Mouse (Mus musculus) midbrain, embryonic 10.5 days (tissue): ENCODE results near the gene Bad. TPM values are rescaled to one million over a fixed set of nuclear protein-coding genes. Genes with fewer than 3 reads are reported as not detected.
A peak's percentile ranks its signal among the peaks of the same experiment; 100 is the strongest.

Experiments used
- DNase-seq: peaks from one replicate; pipeline ENCODE4 v3.0.0-alpha.2; 2017; ENCODE audit warnings: low spot score
- H3K27ac ChIP-seq: fragments of 300-500 bp; sonication (generic); replicated peaks from 2 replicates; pipeline ENCODE4 v1.5.1; 2016; ENCODE audit warnings: mild to moderate bottlenecking
- H3K27me3 ChIP-seq: fragments of 300-500 bp; sonication (generic); 2 replicates; pipeline ENCODE4 v1.6.1; 2016; ENCODE audit warnings: low read depth, mild to moderate bottlenecking; ENCODE audit not compliant: poor library complexity, severe bottlenecking
- H3K36me3 ChIP-seq: fragments of 300-500 bp; sonication (generic); 2 replicates; pipeline ENCODE4 v1.6.1; 2016; ENCODE audit warnings: mild to moderate bottlenecking, moderate library complexity
- H3K4me1 ChIP-seq: fragments of 300-500 bp; sonication (generic); 2 replicates; pipeline ENCODE4 v1.6.1; 2016
- H3K4me3 ChIP-seq: fragments of 300-500 bp; sonication (generic); 2 replicates; pipeline ENCODE4 v1.5.1; 2016; ENCODE audit warnings: mild to moderate bottlenecking, moderate library complexity
- H3K9me3 ChIP-seq: fragments of 300-500 bp; sonication (generic); replicated peaks from 2 replicates; pipeline ENCODE4 v1.6.1; 2016; ENCODE audit warnings: mild to moderate bottlenecking
- WGBS: fragments of 180-500 bp; shearing (Covaris S2); methylation state at CpG from one replicate; pipeline ENCODE4 v1.1.7; 2016; 5-methylcytosine and 5-hydroxymethylcytosine counted together
- polyA plus RNA-seq: library from polyadenylated mRNA; unstranded; fragments of >200 nt; fragmentation: Nextera tagmentation; extraction: Ambion mirVana; gene quantifications from 2 replicates; pipeline ENCODE4 v1.2.1, GENCODE M21; 2016

Gene Bad
- polyA plus RNA-seq, 1 experiment from 2014 or later, result 69.8 TPM

DNA sequence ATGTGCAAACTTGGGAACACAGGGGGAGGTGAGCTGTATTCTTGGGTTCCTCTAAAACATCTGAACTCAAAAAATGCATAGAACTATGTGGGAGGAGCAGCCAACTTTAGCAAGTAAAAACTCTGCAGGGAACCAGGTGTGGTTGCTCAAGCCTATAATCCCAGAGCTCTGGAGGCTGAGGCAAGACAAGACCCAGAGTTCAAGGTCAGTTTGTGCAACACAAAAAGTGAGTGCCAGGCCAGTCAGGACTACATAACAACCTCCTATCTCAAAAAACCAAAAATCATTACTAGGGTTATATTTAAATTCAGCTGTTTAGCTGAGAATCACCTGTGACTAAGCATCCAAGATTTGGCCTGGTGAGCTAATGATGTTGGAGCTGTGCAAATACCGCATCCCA lies 9.6 kb upstream of the Bad start:
- Histone ChIP-seq H3K27me3 (peaks cover 95% of the 10 kb centered on the region), H3K9me3 (no peaks in the 10 kb centered on the region), H3K4me3 (no peak overlapping the region), H3K27ac (no peak overlapping the region), H3K4me1 (peaks cover 32% of the 10 kb centered on the region), H3K36me3 (no peaks in the 10 kb centered on the region)
- WGBS, result 48% methylated on average over 1 of the region's 1 CpGs
- no peak for DNase-seq

DNA sequence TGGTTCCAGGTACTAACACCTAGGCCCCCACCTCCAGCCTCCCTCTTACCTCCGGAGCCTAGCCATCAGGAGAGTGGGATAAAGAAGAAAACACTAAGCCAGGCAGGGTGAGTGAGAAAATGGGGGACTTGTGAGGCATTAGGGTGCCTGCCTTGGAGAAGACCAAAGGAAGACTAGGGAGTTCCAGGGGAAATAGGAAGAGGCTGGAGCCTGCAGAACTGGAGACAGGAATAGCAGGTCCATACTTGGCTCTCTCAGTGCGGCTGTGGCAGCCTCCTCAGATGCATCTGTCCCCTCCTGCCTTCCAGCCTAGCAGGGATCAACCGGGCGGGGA lies 8.6 kb upstream of the Bad start:
- peaks cover 85% of the 10 kb centered on the region for H3K27me3 ChIP-seq
- no peaks in the 10 kb centered on the region for H3K9me3 ChIP-seq
- H3K4me1 ChIP-seq, result peaks cover 23% of the 10 kb centered on the region
- H3K4me3 ChIP-seq, result no peak overlapping the region
- no peak for DNase-seq
- H3K27ac ChIP-seq, result no peak overlapping the region
- H3K36me3 ChIP-seq, result 0 out of 2 replicates have a peak, but pooled peaks cover 1% of the 10 kb centered on the region
- 18% methylated on average over 4 of the region's 4 CpGs for WGBS

- no peak overlapping the region; the same call in 1 of the 2 replicates for H3K27ac ChIP-seq
- peaks cover 20% of the 10 kb centered on the region for H3K4me1 ChIP-seq
- 3% methylated on average over 58 of the region's 58 CpGs for WGBS
- peaks cover 85% of the 10 kb centered on the region for H3K27me3 ChIP-seq
- no peak for DNase-seq
- 0 out of 2 replicates have a peak, but pooled peaks cover 2% of the 10 kb centered on the region for H3K36me3 ChIP-seq
- H3K4me3 ChIP-seq, result peak overlapping the region; percentile 47
- no peaks in the 10 kb centered on the region for H3K9me3 ChIP-seq
Observed at GRCm38 (mm10) chr19:6933436-6934194, 8.0 kb upstream of the Bad start.

GRCm38 (mm10) chr19:6934195-6934977 lies 7.3 kb upstream of the Bad start, which contains the start of gene Kcnk4:
Kcnk4 (minus strand) TSS chr19:6934515.
- 13% methylated on average over 20 of the region's 23 CpGs for WGBS
- no peak for DNase-seq
- no peaks in the 10 kb centered on the region for H3K9me3 ChIP-seq
- peaks cover 24% of the 10 kb centered on the region for H3K4me1 ChIP-seq
- H3K27ac ChIP-seq, result no peak within 1 kb of the TSS; the same call in 1 of the 2 replicates
- H3K27me3 ChIP-seq, result peaks cover 85% of the 10 kb centered on the region
- 0 out of 2 replicates have a peak, but pooled peaks cover 2% of the 10 kb centered on the region for H3K36me3 ChIP-seq
- H3K4me3 ChIP-seq, result peak within 1 kb of the TSS; percentile 47

- Histone ChIP-seq H3K36me3 (0 out of 2 replicates have a peak, but pooled peaks cover 2% of the 10 kb centered on the region), H3K4me3 (no peak overlapping the region), H3K9me3 (no peaks in the 10 kb centered on the region), H3K4me1 (peaks cover 39% of the 10 kb centered on the region), H3K27me3 (peaks cover 78% of the 10 kb centered on the region), H3K27ac (no peak overlapping the region)
- DNase-seq, result no peak
- WGBS, result 23% methylated on average over 3 of the region's 3 CpGs
Observed at GRCm38 (mm10) chr19:6936299-6936698, 5.4 kb upstream of the Bad start.

DNA sequence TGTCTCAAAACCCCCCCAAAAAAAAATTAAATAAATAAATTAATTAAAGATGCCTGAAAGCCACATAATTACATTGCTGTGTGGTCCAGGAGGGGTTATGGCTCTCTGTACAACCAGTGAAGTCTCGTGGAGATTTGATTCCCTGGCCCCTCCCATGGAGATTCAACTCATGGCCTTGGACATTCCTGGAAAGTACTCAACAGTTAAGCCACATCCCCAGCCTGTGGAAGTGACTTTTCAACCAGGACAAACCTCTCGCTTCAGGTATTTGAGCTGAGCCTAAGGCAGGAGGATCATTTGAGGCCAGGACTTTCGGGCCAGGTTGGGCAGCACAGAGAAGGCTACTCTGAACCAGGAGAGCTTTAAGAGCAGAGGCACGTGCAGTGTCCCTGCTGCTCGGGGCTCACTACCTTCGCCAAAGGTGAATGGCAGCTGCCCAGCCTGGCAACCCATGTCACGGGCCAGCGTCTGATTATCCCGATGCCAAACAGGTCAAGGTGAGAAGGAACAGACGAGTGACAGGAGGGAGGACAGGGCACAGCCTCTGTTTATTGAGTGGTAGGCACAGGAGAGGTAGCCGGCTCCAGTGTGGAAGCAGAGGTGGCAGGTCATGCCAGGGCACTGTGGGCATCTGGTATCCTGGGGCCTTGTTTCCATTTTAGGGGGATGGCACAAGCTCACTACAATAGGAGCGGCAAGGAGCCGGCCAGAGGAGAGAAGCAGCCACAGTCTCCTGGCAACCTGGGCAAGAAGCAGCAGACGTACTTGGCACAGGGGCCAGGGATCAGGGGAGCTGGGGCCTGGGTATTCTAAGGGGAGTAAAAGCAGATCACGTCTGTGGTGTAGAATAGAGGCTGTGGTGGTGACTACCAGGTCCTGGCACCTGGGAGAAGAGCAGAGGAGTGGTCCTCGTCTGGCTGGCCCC lies 3.9 kb upstream of the Bad start:
- WGBS, result 82% methylated on average over 16 of the region's 16 CpGs
- Histone ChIP-seq H3K36me3 (0 out of 2 replicates have a peak, but pooled peaks cover 2% of the 10 kb centered on the region), H3K4me1 (peaks cover 48% of the 10 kb centered on the region), H3K27me3 (peaks cover 63% of the 10 kb centered on the region), H3K27ac (no peak overlapping the region), H3K4me3 (no peak overlapping the region), H3K9me3 (no peaks in the 10 kb centered on the region)
- no peak for DNase-seq

DNA sequence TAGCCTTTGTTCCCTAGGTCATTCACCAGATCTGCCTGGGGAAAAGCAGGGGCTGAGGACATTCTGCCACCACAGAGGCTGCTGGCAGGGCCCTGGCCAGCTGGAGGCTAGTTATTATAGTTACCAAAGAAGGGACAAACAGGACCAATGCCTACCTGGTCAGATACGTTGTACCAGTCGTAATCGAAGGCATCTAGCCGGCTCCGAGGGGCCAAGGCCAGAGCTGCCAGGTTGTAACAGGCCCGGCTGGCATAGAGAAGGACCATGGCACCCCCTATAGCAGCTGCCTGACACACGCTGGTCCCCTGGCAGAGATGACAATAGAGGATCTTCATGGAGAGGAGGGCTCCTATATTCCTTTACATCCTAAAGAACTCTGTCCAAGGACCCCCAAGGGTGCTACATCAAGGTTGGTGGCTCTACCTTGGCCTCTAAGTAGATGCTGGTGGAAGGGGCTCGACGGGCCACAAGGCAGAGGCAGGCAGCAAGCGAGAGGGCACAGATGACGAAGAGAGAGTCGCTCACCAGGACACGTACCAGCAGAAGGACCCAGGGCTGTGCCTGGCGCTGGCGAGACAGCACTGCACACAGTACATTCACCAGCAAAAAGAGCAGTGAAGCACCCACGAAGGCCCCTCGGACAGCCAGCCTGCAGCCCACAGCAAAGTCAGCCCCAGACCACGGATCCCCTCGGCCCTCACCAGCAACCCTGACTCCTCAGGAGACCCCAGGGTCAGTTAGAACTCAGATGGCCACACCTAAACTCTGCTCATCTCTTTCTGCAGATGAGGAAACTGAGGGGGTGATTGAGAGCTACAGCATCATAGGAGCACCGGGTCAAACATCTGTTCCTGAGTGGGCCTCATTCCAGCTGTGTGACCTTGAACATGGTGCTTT lies 2.3 kb upstream of the Bad start:
- Histone ChIP-seq H3K9me3 (no peaks in the 10 kb centered on the region), H3K27me3 (peaks cover 47% of the 10 kb centered on the region), H3K27ac (no peak overlapping the region), H3K36me3 (0 out of 2 replicates have a peak, but pooled peaks cover 2% of the 10 kb centered on the region), H3K4me3 (peak overlapping the region; percentile 24; the same call in 1 of the 2 replicates), H3K4me1 (peaks cover 47% of the 10 kb centered on the region)
- DNase-seq, result no peak
- 88% methylated on average over 20 of the region's 20 CpGs for WGBS

DNA sequence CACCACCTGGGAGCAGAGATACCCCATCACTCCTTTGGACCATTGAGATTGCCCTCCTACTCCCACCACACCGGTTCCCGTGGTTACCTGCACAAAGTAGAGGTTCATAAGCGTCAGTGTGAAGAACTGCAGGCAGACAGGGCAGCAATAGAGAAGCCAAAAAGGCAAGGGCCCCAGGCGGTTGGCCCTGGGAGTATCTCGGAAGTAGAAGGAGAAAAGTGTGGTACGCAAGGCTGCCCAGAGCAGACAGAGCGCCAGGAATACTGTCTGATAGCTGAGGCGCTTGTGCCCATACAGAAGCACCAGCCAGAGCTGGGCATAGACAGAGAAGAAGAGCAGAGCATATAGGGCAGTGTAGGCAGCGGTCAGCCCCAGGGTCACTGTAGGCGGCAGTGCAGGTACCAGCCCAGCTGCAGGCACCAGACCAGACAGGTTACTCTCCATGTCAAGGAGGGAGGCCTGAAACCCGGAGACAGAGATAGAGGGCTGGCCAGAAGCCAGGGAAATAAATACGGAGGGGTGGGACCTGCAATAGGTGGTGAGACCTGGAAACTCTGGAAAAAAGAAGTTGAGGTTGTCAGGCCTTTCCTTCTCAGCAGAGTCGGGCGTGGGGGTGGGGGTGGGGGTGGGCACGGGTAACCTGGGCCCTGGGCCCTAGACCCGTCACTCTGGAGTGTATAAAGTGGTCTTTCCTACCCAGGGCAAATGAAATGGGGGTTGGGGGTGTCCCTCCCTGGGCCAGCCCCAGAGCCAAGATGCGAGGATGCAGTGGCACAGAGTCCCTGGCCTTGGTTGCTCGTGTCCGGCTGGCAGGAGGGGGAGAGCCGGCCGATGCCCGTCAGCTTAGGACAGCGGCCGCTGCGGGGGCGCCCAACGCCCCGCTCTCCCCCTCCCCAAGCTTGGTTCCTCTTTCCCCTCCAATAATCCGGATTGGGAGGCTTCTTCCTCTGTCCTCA lies 987 bp upstream of the Bad start:
- Histone ChIP-seq H3K27me3 (peaks cover 34% of the 10 kb centered on the region), H3K27ac (peak overlapping the region; percentile 95), H3K4me3 (peak overlapping the region; percentile 87), H3K9me3 (no peaks in the 10 kb centered on the region), H3K36me3 (peaks cover 11% of the 10 kb centered on the region), H3K4me1 (peaks cover 44% of the 10 kb centered on the region)
- DNase-seq, result no peak
- WGBS, result 23% methylated on average over 29 of the region's 29 CpGs

GRCm38 (mm10) chr19:6942249-6942691 lies 609 bp downstream of the Bad start, which contains the start of gene Gpr137:
Gpr137 (minus strand) TSS chr19:6942480.
- H3K27ac ChIP-seq, result peak within 1 kb of the TSS; percentile 95
- WGBS, result under 1% methylated on average over 27 of the region's 27 CpGs
- H3K9me3 ChIP-seq, result no peaks in the 10 kb centered on the region
- peaks cover 44% of the 10 kb centered on the region for H3K4me1 ChIP-seq
- peaks cover 17% of the 10 kb centered on the region for H3K36me3 ChIP-seq
- peak; percentile 93 for DNase-seq
- H3K4me3 ChIP-seq, result peak within 1 kb of the TSS; percentile 87
- H3K27me3 ChIP-seq, result peaks cover 25% of the 10 kb centered on the region

DNA sequence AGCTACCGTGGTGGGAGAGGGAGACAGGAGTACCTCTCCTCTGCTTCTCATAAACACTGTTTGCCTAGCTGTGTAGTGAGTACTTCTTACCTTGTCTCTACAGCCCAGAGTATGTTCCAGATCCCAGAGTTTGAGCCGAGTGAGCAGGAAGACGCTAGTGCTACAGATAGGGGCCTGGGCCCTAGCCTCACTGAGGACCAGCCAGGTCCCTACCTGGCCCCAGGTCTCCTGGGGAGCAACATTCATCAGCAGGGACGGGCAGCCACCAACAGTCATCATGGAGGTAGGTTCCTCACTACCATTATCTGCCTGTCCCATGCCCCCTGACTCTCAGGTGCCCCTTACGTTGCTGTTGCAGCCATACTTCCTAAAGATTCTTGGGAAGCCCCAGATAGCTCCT lies 1.1 kb downstream of the Bad start:
- no peak for DNase-seq
- 34% methylated on average over 5 of the region's 5 CpGs for WGBS

More for the DNA sequence above, 1.1 kb downstream of the Bad start:
- Histone ChIP-seq H3K9me3 (no peaks in the 10 kb centered on the region), H3K27ac (peak overlapping the region; percentile 95), H3K4me1 (peaks cover 44% of the 10 kb centered on the region), H3K27me3 (peaks cover 25% of the 10 kb centered on the region), H3K36me3 (peaks cover 17% of the 10 kb centered on the region), H3K4me3 (peak overlapping the region; percentile 87)
